Mouse (Mus musculus) left cerebral cortex, postnatal 36 days (tissue): ENCODE measurements around the gene Ccser1. TPM values are rescaled to one million over a fixed set of nuclear protein-coding genes. Genes with fewer than 3 reads are reported as not detected.
"Not testable (repeated sequence)": the region's sequence is repeated elsewhere in the genome, so short reads cannot be mapped to it uniquely, and the experiment has no call there.

Experiments used
- DNase-seq, 2 experiments: peaks; one replicate each; pipeline ENCODE4 v3.0.0; 2021 to 2022; ENCODE audit warnings: low spot score in 2 of 2, mixed read lengths in 1 of 2
- intact Hi-C: fragments of 180-260 bp; cut with DNase I; formaldehyde crosslinking; loops from one replicate; pipeline ENCODE4 v1.15.1; 2025
- total RNA-seq, 2 experiments: library from RNA; stranded (reverse); gene quantifications; 2 replicates each; pipeline ENCODE4 v1.2.3; 2021

The Ccser1 gene
- total RNA-seq, 2 experiments from 2014 or later: 26.3 to 31.8 TPM

DNA sequence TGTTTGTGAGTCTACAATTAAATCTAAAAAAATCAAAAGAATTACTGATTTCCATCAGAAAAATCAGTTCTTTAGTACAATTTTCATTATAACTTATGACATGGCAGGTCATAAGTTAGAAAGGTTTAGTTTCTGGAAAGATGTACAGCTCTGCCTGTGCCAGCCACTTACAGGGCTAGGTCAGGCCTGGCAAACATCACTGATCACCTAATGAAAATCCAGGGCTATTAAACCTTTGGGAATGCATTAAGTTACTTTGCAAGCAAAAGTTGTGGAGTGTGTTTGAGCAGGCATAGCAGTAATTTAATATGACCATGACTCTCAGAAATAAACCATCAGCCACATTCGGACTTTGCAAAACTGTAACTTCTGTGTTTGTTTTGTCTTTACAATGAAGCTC is 36.4 kb downstream of the Ccser1 start:
- intact Hi-C loops: no loop called here
- DNase-seq: no peak

- intact Hi-C loops: no loop called here
- no peak for DNase-seq
Measured at GRCm38 (mm10) chr6:61217717-61218116, 37.6 kb downstream of the Ccser1 start.

- DNase-seq: no peak
- intact Hi-C loops: no loop called here
Measured at GRCm38 (mm10) chr6:61223563-61223962, 43.4 kb downstream of the Ccser1 start.

DNA sequence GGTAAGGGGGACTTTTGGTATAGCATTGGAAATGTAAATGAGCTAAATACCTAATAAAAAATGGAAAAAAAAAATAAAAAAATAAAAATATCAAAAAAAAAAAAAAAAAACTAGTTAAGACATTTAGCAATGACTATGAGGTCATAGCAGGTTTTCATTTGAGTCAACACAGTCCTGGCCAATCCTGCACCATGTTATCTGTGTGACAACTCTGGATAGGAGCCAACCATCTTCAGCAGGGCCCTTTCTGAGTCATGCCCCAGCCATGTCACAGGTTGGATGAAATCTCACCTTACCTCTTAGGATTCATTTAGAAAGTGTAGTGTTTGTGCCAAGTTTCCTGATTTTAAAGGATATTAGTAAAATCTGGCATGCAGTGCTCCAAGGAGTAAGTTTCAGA is 45.2 kb downstream of the Ccser1 start:
- intact Hi-C loops: no loop called here
- no peak for DNase-seq

GRCm38 (mm10) chr6:61230058-61230718 is 50.1 kb downstream of the Ccser1 start:
- no peak for DNase-seq
- intact Hi-C loops: no loop called here

GRCm38 (mm10) chr6:61233060-61233459 is 52.9 kb downstream of the Ccser1 start:
- intact Hi-C loops: no loop called here

DNA sequence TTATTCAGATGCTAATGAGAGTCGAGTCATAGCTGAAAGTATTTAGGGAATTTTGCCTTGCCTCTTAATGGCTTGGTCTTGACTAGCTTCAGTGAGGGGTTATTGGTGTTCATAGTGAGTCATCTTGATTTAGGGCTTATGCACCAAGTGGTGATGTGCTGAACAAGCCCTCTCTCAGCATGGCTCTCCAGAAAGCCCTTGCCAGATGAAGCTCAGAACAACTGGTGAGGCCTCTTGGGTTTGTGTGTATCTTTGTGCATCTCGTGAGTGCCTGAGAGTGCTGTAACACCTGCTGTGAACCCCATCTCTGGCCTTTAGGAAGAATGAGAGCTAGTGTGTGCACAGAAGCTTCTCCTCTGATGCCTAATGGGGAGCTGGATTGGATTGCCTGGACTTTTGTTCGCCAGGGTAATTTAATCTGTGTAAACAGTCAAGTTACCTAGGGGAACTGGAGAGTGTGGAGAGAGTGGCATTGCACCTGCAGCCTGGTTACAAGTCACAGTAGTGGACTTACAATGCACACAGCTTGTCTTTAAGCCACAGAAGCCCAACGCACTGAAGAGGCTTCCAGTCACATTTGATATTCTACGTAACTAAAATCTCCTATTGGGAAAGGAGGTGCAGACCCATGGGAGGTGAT is 53.5 kb downstream of the Ccser1 start:
- no peak for DNase-seq
- intact Hi-C loops: no loop called here

More at GRCm38 (mm10) chr6:61233060-61233459, 52.9 kb downstream of the Ccser1 start:
- no peak for DNase-seq

- intact Hi-C loops: no loop called here
- no peak for DNase-seq
Measured at GRCm38 (mm10) chr6:61240618-61241017, 60.5 kb downstream of the Ccser1 start.

- no peak for DNase-seq
- intact Hi-C loops: no loop called here
Measured at GRCm38 (mm10) chr6:61242556-61242955, 62.4 kb downstream of the Ccser1 start.

DNA sequence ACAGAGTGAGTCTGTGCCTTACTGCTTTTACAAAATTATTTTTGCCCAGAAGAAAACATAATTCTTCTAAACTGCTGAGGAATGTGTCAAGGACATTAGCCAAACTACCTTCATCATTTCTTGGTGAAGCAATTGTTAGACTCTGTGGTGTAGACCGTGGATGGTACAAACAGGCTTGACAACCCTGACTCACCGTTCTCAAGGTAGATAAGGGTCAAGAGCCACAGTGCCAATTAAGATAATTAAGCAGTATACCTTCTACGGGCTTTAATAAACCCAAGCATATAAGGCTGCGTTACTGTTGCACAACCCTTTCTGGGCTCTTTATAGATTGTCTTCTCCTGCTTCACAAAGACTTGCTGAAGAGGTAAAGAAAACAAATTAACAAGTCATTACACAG is 66.4 kb downstream of the Ccser1 start:
- DNase-seq: no peak
- intact Hi-C loops: no loop called here

GRCm38 (mm10) chr6:61247842-61248472 is 67.8 kb downstream of the Ccser1 start:
- intact Hi-C loops: no loop called here
- DNase-seq: no peak

GRCm38 (mm10) chr6:61248700-61249099 is 68.6 kb downstream of the Ccser1 start:
- DNase-seq: no peak
- intact Hi-C loops: no loop called here

- intact Hi-C loops: no loop called here
- DNase-seq: no peak
Measured at GRCm38 (mm10) chr6:61251232-61251631, 71.1 kb downstream of the Ccser1 start.

DNA sequence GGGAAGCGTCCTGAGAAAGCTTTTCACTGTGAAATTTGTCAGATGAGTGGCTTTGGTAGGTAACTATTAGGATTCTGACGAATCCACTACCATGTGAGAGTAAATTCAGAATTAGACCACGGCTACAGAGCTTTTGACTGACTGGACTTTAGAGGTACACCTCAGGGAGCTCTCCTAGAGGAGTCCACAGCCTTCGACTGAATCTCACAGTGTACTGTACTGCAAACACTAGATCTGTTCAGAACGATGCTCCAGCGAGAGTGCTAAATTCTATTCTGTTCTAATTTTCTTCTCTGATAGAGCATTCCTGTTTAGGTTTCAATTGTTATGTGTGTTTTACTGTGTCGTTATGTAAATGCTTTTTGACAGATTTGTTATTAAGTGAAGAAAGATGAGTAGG is 72.8 kb downstream of the Ccser1 start:
- no peak for DNase-seq
- intact Hi-C loops: no loop called here

DNA sequence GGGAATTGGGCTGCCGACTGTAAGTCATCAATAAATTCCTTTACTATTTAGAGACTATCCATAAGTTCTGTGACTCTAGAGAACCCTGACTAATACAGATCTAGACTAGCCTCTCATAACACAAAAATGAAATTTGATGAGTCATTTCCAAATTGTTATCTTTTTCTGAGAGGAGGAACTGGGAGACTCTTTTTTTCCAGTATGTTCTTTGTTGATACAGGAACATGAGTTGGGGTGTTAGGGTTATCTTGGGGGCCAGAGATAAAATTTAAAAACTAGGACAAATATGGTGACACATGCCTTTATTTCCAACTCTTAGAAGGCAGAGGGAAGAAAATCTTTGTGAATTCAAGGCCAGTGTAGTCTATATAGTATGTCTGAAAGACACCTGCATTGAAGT is 75.8 kb downstream of the Ccser1 start:
- intact Hi-C loops, DNase-seq: not testable (repeated sequence)

DNA sequence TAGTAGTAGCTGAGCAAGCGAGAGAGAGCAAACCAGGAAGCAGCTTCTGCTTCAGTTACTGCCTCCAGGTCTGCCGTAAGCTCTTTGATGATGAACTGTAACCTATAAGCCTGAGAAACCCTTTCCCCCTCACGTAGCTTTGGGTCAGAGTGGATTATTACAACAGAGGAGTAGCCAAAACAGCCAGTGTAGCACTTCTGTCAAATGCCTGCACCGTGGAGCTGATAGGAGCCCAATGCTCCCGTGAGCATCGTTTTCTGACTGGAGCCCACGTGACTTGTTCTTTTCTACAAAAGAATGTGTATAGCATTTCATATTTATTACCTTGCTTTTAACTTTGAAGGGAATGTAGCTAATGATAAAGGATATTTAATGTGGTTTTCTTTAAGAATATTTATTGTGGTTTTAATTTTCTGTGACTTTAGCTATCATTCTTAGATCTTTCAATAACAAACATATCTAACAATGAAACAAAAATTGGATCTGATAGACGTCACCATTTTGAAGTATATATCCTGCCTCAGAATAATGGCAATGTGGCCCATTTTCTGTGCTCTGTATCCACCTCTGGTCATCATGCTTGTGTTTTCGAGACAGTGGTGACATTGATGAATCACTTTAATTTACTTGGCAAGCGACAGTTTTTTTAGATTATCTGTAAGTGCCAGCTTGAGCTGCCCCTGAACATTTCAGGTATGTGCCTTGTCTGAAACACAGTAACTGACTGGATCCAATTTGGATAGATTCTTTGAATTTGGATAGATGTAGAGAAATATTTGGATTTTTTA is 78.9 kb downstream of the Ccser1 start:
- intact Hi-C loops: no loop called here
- no peak for DNase-seq

DNA sequence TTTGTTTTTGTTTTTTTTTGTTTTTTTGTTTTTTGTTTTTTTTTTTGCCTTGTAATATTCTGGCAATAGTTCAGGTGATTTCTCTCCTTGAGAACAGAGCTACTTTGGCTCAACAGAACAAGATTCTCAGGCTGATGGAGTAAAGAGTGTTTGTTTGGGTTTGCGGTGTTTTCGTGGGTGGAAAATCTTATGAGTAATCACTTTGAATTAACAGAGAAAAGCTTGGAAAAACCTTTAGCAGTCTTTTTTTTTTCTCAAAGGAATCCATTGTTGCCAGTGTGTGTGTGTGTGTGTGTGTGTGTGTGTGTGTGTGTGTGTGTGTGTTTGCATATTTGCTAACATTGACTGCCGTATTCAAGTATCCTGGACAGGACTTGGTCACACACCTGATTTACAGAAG is 81.3 kb downstream of the Ccser1 start:
- intact Hi-C loops: no loop called here
- no peak for DNase-seq

DNA sequence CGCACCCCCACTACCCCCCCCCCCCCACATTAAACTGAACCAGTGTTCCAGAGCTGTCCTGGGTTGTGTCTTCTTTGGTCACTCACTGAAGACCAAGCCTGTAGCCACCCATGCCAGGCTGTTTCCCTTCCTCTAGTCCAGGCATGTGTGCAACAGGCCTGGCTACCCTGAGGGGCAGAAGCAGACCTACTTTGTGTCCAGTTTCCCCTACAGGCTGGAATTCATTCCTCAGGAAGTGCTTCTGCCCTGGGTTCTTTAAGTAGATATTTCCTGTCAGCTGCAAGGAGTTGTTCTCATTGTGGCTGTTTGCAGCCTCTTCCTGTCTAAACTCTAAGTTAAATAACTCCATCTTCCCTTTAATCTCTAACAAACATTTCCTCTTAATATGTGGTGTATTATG is 82.3 kb downstream of the Ccser1 start:
- intact Hi-C loops: no loop called here
- DNase-seq: no peak

GRCm38 (mm10) chr6:61263291-61263690 is 83.2 kb downstream of the Ccser1 start:
- no peak for DNase-seq
- intact Hi-C loops: no loop called here

DNA sequence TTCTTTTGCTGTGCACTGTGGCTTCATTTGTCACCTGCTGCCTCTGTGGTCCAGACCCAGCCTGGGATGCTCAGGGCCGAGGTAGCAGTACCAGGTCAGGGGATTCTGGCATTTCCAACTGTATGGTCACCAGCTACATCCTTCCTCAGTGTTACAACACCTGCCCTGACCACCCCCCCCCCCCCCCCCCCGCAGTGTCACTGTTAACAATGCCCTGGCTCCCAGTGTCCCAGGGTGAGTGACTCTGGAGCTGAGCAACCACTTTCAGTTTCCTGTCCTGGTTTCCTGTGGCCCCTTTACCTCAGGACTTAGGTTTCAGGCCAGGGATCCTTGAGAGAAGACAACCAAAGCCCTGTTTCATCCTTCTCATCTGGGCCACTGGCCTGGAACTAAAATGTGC is 90.9 kb downstream of the Ccser1 start:
- DNase-seq: no peak
- intact Hi-C loops: no loop called here
